Mouse (Mus musculus): Measurements from ENCODE around the gene Gadd45gip1.
A peak's percentile ranks its signal among the peaks of the same experiment; 100 is the strongest.

Gene Gadd45gip1

GRCm38 (mm10) chr8:84831490-84831889, at the start of gene Gadd45gip1:
Gene Gadd45gip1 (plus strand): TSS chr8:84831522.
- DNase-seq (ENCODE audit: low spot score in 2 of 2): no peak

GRCm38 (mm10) chr8:84781686-84782505, 49.4 kb upstream of the Gadd45gip1 start:
- DNase-seq (ENCODE audit: low spot score in 2 of 2): no peak

- DNase-seq (ENCODE audit: low spot score in 2 of 2): no peak
Observed at GRCm38 (mm10) chr8:84782680-84783079, 48.6 kb upstream of the Gadd45gip1 start.

- no peak for DNase-seq (ENCODE audit: low spot score in 2 of 2)
Observed at GRCm38 (mm10) chr8:84783198-84783918, 48.0 kb upstream of the Gadd45gip1 start.

GRCm38 (mm10) chr8:84783919-84784581, 47.3 kb upstream of the Gadd45gip1 start:
- no peak for DNase-seq (ENCODE audit: low spot score in 2 of 2)

- DNase-seq (ENCODE audit: low spot score in 2 of 2): no peak
Observed at GRCm38 (mm10) chr8:84784681-84785505, 46.4 kb upstream of the Gadd45gip1 start.

- no peak for DNase-seq (ENCODE audit: low spot score in 2 of 2)
Observed at GRCm38 (mm10) chr8:84785506-84785755, 45.9 kb upstream of the Gadd45gip1 start.

- no peak for DNase-seq (ENCODE audit: low spot score in 2 of 2)
Observed at GRCm38 (mm10) chr8:84785756-84786677, 45.3 kb upstream of the Gadd45gip1 start.

- DNase-seq (ENCODE audit: low spot score in 2 of 2): no peak
Observed at GRCm38 (mm10) chr8:84786801-84787467, 44.4 kb upstream of the Gadd45gip1 start.

- DNase-seq (ENCODE audit: low spot score in 2 of 2): no peak
Observed at GRCm38 (mm10) chr8:84787523-84788302, 43.6 kb upstream of the Gadd45gip1 start.

- DNase-seq (ENCODE audit: low spot score in 2 of 2): no peak
Observed at GRCm38 (mm10) chr8:84788896-84789295, 42.4 kb upstream of the Gadd45gip1 start.

GRCm38 (mm10) chr8:84789345-84789744, 42.0 kb upstream of the Gadd45gip1 start:
- DNase-seq (ENCODE audit: low spot score in 2 of 2): no peak

- DNase-seq (ENCODE audit: low spot score in 2 of 2): no peak
Observed at GRCm38 (mm10) chr8:84789855-84790486, 41.4 kb upstream of the Gadd45gip1 start.

GRCm38 (mm10) chr8:84790537-84790936, 40.8 kb upstream of the Gadd45gip1 start:
- no peak for DNase-seq (ENCODE audit: low spot score in 2 of 2)

- no peak for DNase-seq (ENCODE audit: low spot score in 2 of 2)
Observed at GRCm38 (mm10) chr8:84792429-84792947, 38.8 kb upstream of the Gadd45gip1 start.

GRCm38 (mm10) chr8:84793134-84793533, 38.2 kb upstream of the Gadd45gip1 start:
- DNase-seq (ENCODE audit: low spot score in 2 of 2): no peak

GRCm38 (mm10) chr8:84793791-84794485, 37.4 kb upstream of the Gadd45gip1 start:
- peak in 1 of 2 experiments; percentile 70 for DNase-seq (ENCODE audit: low spot score in 2 of 2)

- no peak for DNase-seq (ENCODE audit: low spot score in 2 of 2)
Observed at GRCm38 (mm10) chr8:84794486-84794885, 36.8 kb upstream of the Gadd45gip1 start.
